In the genomic region with DNA sequence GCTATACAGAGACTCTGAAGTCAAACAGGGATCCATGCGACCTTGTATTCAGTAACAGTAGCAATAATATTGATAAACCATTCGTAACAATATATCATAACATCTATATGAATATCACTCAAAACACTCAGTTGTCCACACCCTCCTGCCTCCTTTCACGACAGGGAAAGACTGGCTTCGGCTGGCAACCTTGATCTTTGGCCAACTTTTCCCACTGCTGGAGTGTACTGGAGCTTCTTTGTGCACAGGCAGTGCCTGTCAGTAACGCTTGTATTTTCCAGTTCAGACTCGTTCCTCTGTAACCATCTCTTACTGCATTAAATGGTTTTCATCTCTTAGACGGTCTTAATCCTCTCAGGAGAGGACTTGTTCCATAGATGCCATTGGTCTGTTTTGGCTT, we compare ENCODE assay signal across 8 mouse cellular contexts. TPM values are rescaled to one million over a fixed set of nuclear protein-coding genes. Genes with fewer than 3 reads are reported as not detected.
A peak's percentile ranks its signal among the peaks of the same experiment; 100 is the strongest.
DNase-seq lines count a peak whose midpoint lies in the region; ATAC-seq and TF ChIP-seq lines count a peak whose summit lies in the region.

No protein-coding gene starts in this region.

- H3K4me1 ChIP-seq in lung, adult 2 months (ENCODE audit: control insufficient read depth, insufficient read depth, low read length) = peaks cover 3% of the 10 kb centered on the region; the same call in 1 of the 2 replicates
- H3K4me1 ChIP-seq in kidney, embryonic 15.5 days = peaks cover 31% of the 10 kb centered on the region
- H3K4me1 ChIP-seq in stomach, embryonic 16.5 days (ENCODE audit: control insufficient read depth, insufficient read depth, low read length) = peaks cover 22% of the 10 kb centered on the region

- H3K27ac ChIP-seq in kidney, embryonic 15.5 days = peak overlapping the region; percentile 100
- H3K27ac ChIP-seq in stomach, embryonic 16.5 days (ENCODE audit: low read length) = peak overlapping the region; percentile 100

- no peak for TF ChIP-seq POLR2A in lung, adult 2 months (IDR thresholded peaks at IDR 0.05; ENCODE audit: borderline replicate concordance, extremely low read depth, low read depth, low read length)

- no peaks in the 10 kb centered on the region for H3K27me3 ChIP-seq in kidney, embryonic 15.5 days
- no peaks in the 10 kb centered on the region for H3K27me3 ChIP-seq in stomach, embryonic 16.5 days (ENCODE audit: control insufficient read depth, insufficient read depth, low read length)

- H3K4me3 ChIP-seq in lung, adult 2 months (replicated peaks; ENCODE audit: extremely low read depth, low read depth, low read length) = no peak overlapping the region
- no peak overlapping the region for H3K4me3 ChIP-seq in kidney, embryonic 15.5 days (replicated peaks)
- H3K4me3 ChIP-seq in stomach, embryonic 16.5 days (replicated peaks; ENCODE audit: low read length) = no peak overlapping the region

- no peaks in the 10 kb centered on the region for H3K9me3 ChIP-seq in kidney, embryonic 15.5 days (replicated peaks)
- H3K9me3 ChIP-seq in stomach, embryonic 16.5 days (replicated peaks; ENCODE audit: control insufficient read depth, low read length) = no peaks in the 10 kb centered on the region

- no peak for ATAC-seq in kidney, embryonic 15.5 days (replicated peaks; ENCODE audit: low FRiP score)
- ATAC-seq in stomach, embryonic 16.5 days (ENCODE audit: insufficient read depth, low FRiP score) = no peak

- H3K9ac ChIP-seq in kidney, embryonic 15.5 days = no peak overlapping the region
- no peak overlapping the region for H3K9ac ChIP-seq in stomach, embryonic 16.5 days (ENCODE audit: low read length)

- no peak for TF ChIP-seq CTCF in lung, adult 2 months (IDR thresholded peaks at IDR 0.05; ENCODE audit: insufficient read depth, low read length)

- WGBS in lung, adult 2 months = 50% methylated on average over 7 of the region's 7 CpGs
- WGBS in kidney, embryonic 15.5 days = 68% methylated on average over 7 of the region's 7 CpGs
- WGBS in stomach, embryonic 16.5 days = 41% methylated on average over 7 of the region's 7 CpGs

- peak; percentile 46 for DNase-seq in cerebellum, adult 9-10 months
- no peak for DNase-seq in cerebellum, adult 11 months
- DNase-seq in lung, postnatal 10 days = peak; percentile 39
- DNase-seq in lung, adult 2 months = no peak
- no peak for DNase-seq in thymus, postnatal 36 days
- DNase-seq in thymus, postnatal 14 days = no peak

- H3K4me2 ChIP-seq in kidney, embryonic 15.5 days = no peak overlapping the region
- H3K4me2 ChIP-seq in stomach, embryonic 16.5 days (ENCODE audit: low read depth, low read length) = no peak overlapping the region

- H3K36me3 ChIP-seq in kidney, embryonic 15.5 days = no peaks in the 10 kb centered on the region
- H3K36me3 ChIP-seq in stomach, embryonic 16.5 days (ENCODE audit: control insufficient read depth, insufficient read depth, low read length) = no peaks in the 10 kb centered on the region

RNA-seq across cellular contexts. Expression of a gene that starts 2.2 kb away (rescaled TPM):
- 63.8 and 79.5 TPM in 2 replicates for polyA plus RNA-seq in lung, adult 2 months (2012; rRNA removed)
- 196 and 197 TPM in 2 replicates for polyA plus RNA-seq in kidney, embryonic 15.5 days (2015; fragmentation: Nextera tagmentation; extraction: Ambion mirVana)
- polyA plus RNA-seq in stomach, embryonic 16.5 days (2015; fragmentation: Nextera tagmentation; extraction: Ambion mirVana) = 138 and 141 TPM in 2 replicates

Comparison
In these comparisons a context has a peak if more than half of its experiments do, and no peak if none do; other contexts are left out.
1. DNase-seq: peak in cerebellum, adult 9-10 months (single experiment) and lung, postnatal 10 days (single experiment); none in cerebellum, adult 11 months (single experiment), lung, adult 2 months (single experiment), thymus, postnatal 36 days (0 of 2) and thymus, postnatal 14 days (single experiment).